Mouse (Mus musculus): ENCODE data around the gene Ddx39b.
A peak's percentile ranks its signal among the peaks of the same experiment; 100 is the strongest.

Ddx39b gene

DNA sequence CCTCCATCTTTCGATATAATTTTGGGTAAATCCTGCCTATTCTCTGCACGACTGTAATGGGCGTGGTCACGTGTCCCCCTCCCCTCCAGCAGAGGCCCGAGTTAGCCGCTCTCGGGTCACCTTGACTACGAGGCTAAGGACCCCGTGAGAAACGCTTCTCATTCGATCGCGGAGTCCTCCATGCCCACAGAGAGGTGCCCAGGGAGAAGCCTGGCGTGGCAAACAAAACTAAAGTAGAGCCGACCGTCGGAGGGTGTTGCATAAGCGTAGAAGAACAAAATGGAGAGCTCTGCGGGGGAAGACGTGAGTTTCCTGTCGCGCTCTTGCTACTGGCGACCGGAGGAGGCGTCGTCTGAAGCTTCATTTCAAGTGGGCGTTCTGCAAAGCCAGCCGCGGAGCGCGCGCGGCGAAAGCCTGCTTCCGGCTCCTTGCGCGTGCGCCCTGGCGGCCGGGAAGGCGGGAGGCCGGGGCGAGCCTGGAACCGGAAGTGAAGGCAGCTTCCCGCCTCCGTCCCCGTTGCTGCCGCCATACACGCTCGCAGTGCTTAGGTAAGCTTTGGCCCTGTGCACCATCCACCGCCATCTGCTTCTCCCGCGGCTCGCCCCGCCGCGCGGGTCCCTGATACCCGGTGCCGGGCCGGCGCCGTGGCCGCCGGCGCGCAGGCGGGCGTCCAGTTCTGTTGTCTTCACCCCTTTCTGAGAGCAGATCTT, at the start of gene Ddx39b:
Gene Ddx39b (plus strand): TSS at position 442 of the 710 bp plus-strand sequence.
- DNase-seq (ENCODE audit: low spot score): peak; percentile 94

DNA sequence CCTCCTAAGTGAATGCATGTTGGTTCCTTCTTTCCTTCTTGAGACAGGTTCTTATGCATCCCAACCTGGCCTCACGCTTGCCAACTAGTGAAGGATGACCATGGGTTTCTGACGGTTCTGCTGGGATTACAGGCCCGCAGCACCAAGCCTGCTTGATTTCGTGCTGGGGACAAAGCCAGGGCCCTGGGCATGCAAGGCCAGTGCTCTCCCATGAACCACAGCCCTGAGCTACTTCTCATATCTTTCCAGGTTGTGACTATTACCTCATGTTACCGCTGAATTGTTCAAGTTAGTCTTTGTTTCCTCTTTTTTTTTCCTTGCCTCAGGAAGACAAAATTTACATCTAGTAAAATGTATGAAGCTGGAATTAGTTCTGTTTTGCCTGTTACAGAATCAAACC, 48.6 kb upstream of the Ddx39b start:
- no peak for DNase-seq (ENCODE audit: low spot score)

DNA sequence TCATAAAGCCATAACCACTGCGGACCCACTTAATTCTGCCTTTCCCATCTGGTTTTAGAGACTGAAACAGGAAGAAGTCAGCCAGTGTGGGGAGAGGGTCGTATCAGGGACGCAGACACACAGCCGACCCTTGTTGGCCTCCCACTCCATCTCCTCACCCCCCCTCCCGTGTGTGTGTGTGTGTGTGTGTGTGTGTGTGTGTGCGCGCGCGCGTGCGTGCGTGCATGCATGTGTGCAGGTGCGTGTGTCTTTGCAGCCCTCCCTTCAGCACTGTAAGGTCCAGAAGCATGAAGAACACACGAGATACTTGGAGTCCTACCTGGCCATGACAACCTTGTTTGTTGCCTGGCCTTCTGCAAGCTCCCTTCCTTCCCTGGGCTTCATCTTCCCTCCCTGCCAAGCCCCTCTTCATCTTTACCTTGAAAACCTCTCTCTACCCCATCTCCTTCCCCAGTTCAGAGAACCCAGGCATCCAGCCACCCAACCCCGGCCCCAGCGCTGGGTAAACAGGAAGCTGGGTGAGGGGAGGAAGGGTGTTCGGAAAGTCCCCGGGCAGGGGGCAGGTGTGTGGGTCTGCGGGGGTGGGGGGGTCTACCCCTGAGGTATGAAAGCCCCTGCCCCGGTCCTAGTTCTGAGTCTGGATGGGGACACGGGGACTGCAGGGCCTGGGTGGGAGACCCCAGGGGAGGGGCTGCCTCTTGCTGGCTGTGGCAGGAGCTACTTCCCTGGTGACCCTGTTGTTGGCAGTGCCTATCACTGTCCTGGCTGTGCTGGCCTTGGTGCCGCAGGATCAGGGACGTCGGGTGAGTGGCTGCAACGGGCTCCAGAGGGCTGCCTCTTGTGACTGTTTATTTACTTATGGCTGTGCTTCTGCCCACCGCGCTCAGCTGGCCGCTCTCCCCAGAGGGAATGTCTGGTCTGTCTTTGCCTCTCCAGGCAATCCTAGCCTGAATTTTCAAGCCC, 47.4 kb upstream of the Ddx39b start, which contains the start of gene Ltb:
Gene Ltb (plus strand): TSS at position 559 of the 963 bp plus-strand sequence.
- DNase-seq (ENCODE audit: low spot score): no peak

- DNase-seq (ENCODE audit: low spot score): no peak
Observed at GRCm38 (mm10) chr17:35194844-35195630, 46.5 kb upstream of the Ddx39b start.

DNA sequence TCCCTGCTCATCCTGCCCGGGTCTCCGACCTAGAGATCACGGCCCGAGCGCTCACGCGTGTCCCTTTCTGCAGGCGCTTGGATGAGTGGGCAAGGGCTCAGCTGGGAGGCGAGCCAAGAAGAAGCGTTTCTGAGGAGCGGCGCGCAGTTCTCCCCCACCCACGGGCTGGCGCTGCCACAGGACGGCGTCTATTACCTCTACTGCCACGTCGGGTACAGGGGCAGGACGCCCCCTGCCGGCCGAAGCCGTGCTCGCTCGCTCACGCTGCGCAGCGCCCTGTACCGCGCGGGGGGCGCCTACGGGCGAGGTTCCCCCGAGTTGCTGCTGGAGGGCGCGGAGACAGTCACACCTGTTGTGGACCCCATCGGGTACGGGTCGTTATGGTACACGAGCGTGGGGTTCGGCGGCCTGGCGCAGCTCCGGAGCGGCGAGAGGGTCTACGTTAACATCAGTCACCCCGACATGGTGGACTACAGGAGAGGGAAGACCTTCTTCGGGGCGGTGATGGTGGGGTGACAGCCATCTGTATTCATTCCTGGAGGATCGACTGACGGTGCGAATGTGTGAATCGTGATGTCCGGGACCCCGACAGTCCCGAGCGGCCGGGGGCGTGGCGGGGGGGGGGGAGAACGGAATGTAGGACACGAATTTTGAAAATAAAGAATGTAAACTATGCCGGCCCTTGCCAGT, 45.8 kb upstream of the Ddx39b start:
- DNase-seq (ENCODE audit: low spot score): peak; percentile 57

DNA sequence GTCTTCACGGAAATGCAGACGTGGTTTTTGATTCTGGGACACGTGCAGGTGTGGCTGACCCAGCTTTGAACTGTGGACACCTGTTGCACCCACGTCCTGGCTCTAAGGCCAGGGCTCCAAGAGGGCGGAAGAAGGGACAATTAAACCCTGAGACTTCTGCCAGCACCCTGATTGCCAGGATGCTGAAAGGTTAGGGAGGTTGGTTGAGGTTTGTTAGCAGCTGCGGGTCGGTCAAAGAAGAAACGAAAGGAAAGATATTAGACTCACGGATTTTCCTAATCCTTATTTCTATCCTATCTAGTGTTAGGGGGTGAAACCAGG, 45.3 kb upstream of the Ddx39b start:
- DNase-seq (ENCODE audit: low spot score): no peak

- no peak for DNase-seq (ENCODE audit: low spot score)
Observed at GRCm38 (mm10) chr17:35197126-35197525, 44.4 kb upstream of the Ddx39b start.

GRCm38 (mm10) chr17:35198029-35198428, 43.5 kb upstream of the Ddx39b start:
- no peak for DNase-seq (ENCODE audit: low spot score)

- no peak for DNase-seq (ENCODE audit: low spot score)
Observed at GRCm38 (mm10) chr17:35198946-35199345, 42.6 kb upstream of the Ddx39b start.

DNA sequence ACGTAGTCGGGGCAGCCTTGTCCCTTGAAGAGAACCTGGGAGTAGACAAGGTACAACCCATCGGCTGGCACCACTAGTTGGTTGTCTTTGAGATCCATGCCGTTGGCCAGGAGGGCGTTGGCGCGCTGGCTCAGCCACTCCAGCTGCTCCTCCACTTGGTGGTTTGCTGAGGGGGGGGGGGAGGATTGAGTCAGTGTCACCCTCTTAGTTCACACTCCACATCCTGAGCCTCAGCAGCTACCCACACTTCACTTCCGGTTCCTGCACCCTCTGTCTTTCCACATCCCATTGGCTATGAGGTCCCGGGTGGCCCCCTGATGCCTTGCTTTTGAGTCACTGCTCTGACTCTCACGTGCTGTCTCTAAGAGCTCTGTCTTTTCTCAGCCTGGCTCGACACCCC, 41.1 kb upstream of the Ddx39b start:
- DNase-seq (ENCODE audit: low spot score): no peak

DNA sequence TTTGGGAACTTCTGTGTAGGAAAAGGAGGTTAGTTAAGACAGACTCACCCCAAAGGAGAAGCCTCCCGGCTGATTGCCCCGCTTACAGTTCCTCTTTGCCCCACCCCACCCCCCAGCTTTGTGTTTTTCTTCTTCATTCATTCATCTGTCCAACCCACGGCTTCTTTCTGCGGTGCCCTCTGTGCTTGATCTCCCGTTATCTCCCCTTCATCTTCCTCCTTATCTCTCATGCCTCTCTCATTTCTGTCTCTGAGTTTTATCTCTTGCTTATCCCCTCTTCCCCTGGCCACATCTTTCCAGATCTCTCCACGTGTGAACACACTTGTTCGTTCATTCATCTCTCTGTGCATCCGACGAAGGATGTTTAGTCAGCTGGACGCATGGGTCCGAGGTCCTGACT, 40.4 kb upstream of the Ddx39b start:
- no peak for DNase-seq (ENCODE audit: low spot score)

GRCm38 (mm10) chr17:35201787-35202186, 39.8 kb upstream of the Ddx39b start, which contains the start of gene Tnf:
Gene Tnf, minus strand, starts transcription at chr17:35202007.
- no peak for DNase-seq (ENCODE audit: low spot score)

DNA sequence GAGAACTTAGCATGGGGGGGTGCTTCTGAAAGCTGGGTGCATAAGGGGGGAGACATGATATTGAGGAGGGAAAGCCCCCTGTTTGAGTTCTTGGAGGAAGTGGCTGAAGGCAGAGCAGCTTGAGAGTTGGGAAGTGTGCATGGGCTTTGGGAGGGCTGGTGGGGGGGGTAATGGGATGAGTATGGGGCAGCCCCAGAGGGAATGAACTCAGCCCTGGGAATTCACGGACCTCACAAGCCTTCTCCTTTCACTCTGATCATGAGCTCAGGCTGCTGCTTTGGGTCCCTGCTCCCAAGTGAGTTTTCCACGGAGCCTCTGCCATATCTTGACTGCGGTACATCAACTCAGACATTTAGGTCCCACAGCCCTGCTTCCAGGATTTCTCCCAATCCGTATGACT, 39.1 kb upstream of the Ddx39b start:
- no peak for DNase-seq (ENCODE audit: low spot score)

DNA sequence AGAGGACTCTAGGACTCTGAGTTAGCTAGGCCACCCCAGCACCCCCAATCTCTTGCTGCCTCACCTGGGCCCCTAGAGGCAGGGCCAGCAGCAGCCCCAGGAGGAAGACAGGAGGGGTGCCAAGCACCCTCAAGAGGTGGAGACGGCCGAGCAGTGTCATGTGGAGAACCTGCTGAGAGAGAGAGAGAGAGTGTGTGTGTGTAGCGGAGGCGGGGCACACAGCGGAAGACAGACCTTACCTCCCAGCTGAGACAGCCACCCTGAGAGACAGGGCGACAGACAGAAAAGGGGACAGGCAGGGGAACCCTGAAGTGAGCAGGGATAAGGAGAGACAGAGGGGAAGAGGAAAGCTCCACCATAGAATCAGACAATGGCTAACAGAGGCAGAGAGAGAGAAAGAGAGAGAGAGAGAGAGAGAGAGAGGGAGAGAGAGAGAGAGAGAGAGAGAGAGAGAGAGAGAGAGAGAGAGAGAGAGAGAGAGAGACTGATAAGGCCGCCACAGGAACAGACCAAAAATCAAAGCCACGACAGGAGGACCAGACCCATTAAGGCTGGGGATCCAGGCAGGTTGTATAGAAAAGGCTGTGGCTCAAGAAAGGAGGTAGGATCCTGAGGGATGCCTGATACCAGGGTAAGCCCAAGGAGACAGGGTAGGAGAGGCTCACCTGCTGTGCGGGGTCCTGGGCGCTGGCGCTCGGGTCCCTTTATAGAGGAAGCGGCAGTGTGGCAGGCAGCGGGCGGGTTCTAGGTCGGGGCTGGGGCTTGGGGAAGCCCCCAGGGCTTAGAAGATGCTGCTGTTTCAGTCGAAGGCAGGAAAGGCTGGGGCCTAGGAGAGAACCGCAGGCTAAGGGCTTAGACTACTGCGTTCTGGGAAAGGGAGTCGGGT, 36.8 kb upstream of the Ddx39b start, which contains the start of gene Lta:
Gene Lta (minus strand): TSS at position 858 of the 886 bp plus-strand sequence.
- no peak for DNase-seq (ENCODE audit: low spot score)

DNA sequence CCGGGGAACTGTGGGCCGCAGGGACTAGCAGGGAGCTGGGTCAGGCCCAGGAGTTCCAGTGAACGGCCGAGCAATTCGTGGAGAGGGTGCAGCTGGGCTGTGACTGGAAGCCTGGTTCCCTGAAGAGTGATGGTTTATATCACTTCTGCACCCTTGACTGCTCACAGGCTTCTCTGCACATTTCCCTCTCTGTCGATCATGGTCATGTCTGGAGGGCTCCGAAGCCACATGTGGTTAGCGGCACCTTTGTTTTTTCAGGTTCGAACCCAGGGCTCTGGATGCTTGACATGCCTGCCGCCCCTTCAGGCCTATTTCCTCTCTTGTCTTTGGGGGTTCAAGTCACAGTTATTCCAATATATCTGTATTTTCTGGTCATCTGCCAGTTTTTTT, 36.2 kb upstream of the Ddx39b start:
- no peak for DNase-seq (ENCODE audit: low spot score)

DNA sequence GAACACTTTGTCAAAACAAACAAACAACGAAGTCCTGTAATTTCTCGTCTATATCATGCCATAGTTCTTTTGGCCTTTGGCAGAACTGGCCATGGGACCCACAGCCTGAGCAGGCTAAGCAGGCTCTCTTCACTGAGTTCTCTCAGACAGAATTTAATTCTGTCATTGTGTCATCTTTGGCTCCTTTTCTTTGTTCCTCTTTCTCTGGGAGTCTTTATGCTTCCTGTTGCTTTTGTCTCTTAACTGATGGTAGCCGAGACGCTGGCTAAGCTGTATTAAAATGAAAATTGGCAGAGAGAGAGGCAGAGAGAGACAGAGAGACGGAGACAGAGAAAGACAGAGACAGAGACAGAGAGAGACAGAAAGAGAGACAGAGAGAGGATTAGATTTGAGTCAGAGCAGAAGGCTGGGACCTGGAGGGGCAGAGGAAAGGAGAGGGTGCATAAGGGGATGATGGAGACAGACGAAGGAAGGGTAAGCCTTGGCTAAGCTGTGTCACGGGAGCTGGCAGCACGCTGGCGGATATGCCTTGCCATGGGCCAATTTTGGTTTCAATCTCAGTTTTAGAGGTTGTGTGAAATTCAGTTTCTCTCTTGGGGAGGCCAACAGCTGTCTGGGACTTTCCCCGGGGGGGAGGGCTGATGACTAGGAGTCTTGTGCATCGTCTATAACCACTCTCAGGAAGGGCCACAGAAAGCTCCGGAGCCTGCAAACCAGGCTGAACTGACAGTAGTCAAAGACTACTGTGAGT, 31.6 kb upstream of the Ddx39b start:
- no peak for DNase-seq (ENCODE audit: low spot score)

DNA sequence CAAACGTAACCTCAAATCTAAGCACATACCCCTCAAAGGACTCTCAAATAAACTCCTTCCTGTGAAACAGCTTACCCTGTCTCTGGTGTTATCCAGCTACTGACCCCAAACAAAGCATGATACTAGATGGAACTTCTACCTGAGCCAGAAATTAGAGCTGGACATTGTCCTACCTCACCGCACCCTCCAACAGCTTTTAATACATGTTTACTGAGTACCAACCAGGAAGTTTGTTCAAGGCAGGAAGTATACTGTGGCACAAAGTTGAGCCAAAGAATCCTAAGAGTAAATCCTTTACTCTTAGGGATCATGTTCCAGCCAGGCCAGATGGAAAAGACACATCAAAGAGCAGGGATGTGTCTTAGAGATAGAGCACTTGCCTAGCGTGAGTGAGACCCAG, 31.0 kb upstream of the Ddx39b start:
- DNase-seq (ENCODE audit: low spot score): no peak

DNA sequence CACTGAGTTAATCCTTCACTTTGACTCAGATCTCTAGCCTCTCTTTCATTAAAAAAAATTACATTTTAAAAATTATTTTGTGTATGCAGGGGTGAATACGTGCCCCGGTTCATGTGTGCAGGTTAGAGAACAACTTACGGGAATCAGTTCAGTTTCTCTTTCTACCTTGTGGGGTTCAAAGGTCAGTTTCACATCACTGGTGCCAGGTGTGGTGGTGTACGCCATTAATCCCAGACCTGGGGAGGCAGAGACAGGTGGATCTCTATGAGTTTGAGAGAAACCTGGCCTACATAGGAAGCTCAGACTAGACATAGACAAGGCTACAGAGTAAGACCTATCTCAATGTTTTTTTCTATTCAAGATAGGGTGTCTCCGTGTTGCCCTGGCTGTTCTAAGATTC, 28.5 kb upstream of the Ddx39b start:
- DNase-seq (ENCODE audit: low spot score): no peak

GRCm38 (mm10) chr17:35218516-35219193, 22.9 kb upstream of the Ddx39b start:
- DNase-seq (ENCODE audit: low spot score): no peak

All from ovary, adult 18-20 months (tissue).